Mouse (Mus musculus): Measurements from ENCODE around the gene Dync1h1.

Dync1h1 gene

DNA sequence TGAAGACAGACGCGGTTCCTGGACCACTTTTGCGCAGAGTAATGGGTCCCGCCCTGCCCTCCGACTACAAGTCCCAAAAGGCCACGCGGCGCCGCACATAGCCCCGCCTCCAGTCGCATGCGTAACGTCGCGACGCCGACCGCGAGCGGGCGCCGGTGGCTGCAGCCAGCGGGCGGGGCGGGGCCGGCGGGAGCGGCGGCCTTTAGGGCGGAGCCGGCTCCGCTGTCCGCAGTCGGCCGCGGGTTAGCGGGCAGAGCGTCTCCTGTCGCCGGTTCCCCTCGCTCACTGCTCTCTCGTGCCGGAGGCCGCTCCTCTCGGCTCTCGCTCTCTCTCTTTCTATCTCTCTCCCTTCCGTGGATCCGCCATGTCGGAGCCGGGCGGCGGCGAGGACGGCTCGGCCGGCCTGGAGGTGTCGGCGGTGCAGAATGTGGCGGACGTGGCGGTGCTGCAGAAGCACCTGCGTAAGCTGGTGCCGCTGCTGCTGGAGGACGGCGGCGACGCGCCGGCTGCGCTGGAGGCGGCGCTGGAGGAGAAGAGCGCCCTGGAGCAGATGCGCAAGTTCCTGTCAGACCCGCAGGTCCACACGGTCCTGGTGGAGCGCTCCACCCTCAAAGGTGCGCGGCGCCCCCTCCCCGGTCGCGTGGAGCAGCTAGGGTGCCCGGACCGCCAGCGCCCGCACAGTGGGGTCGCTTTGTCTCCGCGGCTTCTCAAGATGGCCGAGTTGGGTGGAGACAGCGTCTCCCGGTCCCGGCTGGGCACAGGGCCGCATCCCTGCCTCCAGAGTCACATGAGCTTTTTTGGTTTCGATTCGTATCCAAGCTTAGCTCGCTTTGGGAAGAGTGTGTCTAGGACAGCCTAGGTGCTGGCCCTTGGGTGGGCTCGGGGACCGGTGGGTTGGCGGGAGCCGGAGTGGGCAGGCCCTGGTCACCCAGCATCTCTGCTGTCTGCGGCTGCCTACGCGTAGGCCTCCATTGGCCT is at the start of gene Dync1h1:
Dync1h1 (plus strand) TSS at position 212 of the 978 bp plus-strand sequence.
- peak; percentile 91 for DNase-seq

DNA sequence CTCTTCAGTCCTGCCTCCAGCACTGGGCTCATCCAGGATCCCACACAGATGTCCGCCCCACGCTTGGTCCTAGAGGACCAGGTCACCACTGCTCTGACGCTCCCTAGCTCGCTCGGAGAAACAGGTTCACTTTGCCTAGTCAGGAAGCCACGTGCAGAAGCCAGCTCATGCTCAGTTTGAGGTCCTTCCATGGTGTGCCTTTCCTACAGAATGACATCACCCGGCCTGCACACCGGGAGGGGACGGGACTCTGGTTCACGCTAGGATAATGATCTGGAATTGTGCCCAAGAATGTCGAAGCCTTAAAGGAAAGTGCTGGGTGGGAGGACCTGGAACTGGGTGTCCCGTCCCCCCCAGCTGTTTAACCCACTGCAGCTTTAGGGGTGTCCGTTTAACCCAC is 49.1 kb upstream of the Dync1h1 start:
- no peak for DNase-seq

DNA sequence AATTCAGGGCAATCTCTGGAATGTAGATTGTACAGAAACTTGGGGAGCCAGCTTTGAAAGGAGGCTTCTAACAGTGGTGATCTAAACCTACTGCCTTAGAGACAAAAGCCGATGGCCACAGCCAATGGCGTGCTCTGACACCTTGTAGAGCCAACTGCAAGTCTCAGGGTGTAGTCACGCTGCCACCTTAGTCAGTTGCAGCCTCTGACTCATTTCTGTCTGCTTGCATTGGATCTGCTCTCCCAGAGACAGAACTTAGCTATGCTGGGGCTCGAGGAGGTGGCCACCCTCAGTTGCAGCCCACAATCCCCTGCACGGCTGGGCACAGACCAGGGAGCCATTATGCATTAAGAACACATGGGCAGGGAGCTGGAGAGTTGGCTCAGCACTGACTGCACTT is 47.9 kb upstream of the Dync1h1 start:
- no peak for DNase-seq

- DNase-seq = no peak
These were observed 45.6 kb upstream of the Dync1h1 start for GRCm38 (mm10) chr12:110555536-110556240.

GRCm38 (mm10) chr12:110556861-110557628 is 44.2 kb upstream of the Dync1h1 start:
- DNase-seq = no peak

DNA sequence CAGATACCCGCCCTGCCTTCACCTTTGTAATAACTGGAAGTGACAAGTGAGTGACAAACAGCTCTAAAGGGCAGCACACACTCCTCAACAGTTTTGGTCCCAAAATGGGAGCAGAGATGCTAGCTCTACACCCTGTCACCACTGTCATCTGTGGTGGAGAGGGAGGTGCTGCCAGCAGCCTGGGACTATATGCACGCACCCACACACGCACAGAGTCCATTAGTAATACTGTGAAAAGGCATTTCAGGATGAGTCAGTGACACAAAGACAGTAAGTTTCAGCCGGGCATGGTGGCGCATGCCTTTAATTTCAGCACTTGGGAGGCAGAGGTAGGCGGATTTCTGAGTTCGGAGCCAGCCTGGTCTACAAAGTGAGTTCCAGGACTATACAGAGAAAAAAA is 43.1 kb upstream of the Dync1h1 start:
- no peak for DNase-seq

GRCm38 (mm10) chr12:110563383-110563782 is 37.9 kb upstream of the Dync1h1 start:
- no peak for DNase-seq

DNA sequence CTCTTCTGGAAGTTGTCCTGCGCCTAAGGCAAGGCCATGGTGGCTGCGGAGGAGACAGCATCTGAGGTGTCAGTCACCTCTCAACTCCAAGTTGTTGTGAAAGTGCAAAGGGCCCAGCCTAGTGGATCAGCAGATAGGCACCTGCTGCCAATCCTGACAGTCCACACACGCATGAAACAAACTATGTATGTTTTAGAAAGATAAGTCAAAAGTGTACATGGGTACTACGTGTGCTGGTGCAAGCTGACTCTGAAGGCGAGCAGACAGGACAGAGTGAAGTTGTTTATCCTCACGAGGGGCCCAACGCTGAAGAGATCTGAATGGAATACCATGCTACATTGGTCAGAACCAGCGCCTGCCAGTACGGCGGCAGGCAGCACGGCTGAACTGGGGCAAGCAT is 36.4 kb upstream of the Dync1h1 start:
- DNase-seq = no peak

DNA sequence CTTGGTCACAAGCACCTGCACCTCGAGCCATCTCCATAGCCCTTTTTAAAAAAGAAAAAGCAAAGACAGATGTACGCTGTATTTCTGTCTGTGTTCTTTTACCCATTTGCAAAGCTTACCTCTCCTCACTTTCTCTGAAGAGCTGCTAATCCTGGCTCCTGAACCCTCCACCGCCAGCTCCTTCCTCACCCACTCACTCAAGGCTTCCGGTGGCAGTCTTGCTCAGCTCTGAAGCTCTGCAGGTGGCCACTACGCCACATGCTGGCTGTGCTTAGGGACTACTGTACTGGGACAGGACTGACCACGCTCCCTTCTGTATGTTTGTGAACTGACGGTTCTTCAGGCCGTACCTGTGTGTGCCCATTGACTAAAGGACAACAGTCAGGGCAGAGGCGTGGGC is 34.9 kb upstream of the Dync1h1 start:
- no peak for DNase-seq

- DNase-seq = no peak
These were observed 30.2 kb upstream of the Dync1h1 start for GRCm38 (mm10) chr12:110571050-110571449.

GRCm38 (mm10) chr12:110572351-110572750 is 28.9 kb upstream of the Dync1h1 start:
- no peak for DNase-seq

- no peak for DNase-seq
These were observed 27.6 kb upstream of the Dync1h1 start for GRCm38 (mm10) chr12:110573635-110574034.

DNA sequence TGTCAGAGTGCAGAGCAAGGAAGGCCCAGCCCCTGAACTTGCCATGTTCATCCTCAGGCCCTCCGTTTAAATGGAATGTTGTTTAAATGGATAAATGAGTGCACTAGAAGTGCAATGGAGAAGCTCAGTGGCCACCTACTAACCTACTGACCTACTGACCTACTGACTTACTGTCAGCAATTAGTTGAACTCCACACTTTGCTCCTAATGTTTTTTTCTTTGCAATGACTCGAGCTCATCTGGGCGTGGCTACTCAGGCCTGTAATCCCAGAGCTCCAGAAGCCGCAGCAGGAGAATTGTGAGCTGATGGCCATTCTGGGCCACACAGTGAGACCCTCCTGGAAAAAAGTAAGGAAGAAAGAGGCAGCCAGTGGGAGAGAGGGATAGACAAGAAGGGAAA is 25.3 kb upstream of the Dync1h1 start:
- no peak for DNase-seq

DNA sequence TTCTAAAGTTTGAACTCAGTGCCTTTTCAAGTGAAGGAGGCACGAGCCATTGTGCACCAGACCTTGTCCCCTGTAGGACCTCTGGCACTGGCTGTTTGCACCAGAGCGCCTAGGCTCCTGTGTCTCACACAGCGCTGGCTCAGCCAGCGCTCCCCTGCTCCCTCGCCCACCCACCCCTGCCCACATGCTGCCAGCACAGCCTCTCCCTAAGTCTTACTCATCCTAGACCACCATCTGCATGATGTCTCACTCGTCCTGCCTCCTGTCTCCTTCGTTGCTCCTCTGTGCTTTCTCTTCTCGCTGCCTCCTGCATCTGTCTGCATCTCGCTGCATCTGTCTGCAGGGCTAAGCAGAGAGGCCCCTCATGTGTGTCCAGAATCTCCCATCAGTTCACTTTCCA is 22.9 kb upstream of the Dync1h1 start:
- no peak for DNase-seq

- no peak for DNase-seq
These were observed 12.6 kb upstream of the Dync1h1 start for GRCm38 (mm10) chr12:110588622-110589021.

GRCm38 (mm10) chr12:110590804-110591259 is 10.4 kb upstream of the Dync1h1 start:
- DNase-seq = no peak

GRCm38 (mm10) chr12:110591260-110591883 is 9.9 kb upstream of the Dync1h1 start:
- peak; percentile 98 for DNase-seq

DNA sequence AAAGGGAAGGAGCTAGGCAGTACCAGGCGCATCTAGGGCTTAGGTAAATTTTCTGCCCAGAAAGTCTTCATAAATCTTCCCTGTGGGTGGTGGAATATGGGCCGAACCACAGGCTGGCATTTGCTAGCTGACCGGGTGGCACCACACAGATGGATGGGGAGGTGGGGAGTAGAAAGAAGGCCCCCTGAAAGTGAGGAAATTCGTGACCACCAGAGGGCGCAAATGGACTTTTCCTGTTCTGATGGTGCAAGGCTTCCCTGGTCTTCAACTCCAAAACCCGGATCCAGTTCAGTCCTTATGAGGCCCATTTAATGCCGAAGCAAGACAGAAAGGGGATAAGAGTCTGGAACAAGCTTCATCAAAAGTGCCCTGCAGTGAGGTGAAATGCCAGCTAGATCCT is 2.7 kb upstream of the Dync1h1 start:
- peak; percentile 76 for DNase-seq

DNA sequence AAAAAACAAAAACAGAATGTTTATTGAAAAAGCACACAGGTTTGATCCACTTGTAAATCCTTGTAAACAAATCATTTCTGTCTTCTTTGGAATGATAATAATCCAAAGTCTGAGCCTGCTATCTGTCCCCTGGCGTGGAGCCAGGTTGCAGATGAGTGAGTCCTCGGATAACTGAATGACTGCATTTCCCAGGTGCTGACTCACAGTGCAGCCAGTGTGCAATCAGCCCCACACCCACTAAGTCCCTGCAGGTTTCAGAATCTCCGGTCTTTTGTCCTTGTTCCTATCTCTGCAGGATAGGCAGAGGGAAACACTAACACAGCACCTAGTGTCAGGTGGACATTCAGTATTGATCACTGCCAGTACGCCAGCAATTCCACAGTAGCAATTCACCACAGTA is 1.5 kb upstream of the Dync1h1 start:
- no peak for DNase-seq

- peak; percentile 35 for DNase-seq
These were observed 844 bp upstream of the Dync1h1 start for GRCm38 (mm10) chr12:110600225-110600991.

DNA sequence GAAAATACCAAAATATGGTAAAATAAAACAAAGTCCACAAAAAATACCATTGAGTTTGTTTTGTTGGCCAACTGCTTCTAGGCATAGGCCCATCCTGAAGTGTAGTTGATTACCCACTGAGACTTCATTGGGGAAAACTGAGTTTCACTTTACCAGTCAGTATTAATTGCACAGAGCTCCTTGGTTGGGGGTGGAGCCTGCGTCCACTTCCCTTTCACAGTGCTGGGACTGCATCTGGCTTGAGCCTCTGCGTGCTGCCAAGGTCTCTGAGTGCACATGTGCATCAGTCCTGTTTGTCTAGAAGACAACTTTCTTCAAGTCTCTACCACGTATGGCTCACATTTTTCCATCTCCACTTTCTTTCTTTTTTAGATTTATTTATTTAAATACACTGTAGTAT is 4.9 kb downstream of the Dync1h1 start:
- no peak for DNase-seq

DNA sequence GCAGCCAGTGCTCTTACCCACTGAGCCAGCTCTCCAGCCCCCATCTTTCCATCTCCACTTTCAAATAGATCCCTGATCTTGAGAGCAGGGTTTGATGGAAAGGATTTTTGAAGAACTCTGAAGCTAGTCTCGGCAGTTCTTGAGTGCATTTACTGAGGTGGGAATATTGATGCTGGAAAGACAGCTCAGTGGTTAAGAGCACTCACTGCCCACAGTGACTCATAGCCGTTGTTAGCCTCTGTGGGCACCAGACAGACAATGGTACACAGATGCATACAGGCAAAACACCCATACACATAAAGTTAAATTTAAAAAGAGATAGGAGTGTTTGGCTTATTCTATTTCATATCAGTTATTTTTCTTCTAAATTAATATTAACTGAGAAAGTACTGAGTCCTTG is 5.4 kb downstream of the Dync1h1 start:
- no peak for DNase-seq
